Mouse (Mus musculus): ENCODE results near the gene Ifi209.
"Not testable (repeated sequence)": the region's sequence is repeated elsewhere in the genome, so short reads cannot be mapped to it uniquely, and the experiment has no call there.

Ifi209 gene

GRCm38 (mm10) chr1:173630622-173631021 lies at the start of gene Ifi209:
Gene Ifi209, plus strand, starts transcription at chr1:173630917.
- not testable (repeated sequence) for DNase-seq (ENCODE audit: low read depth, low spot score)

- DNase-seq (ENCODE audit: low read depth, low spot score) = not testable (repeated sequence)
These were observed 41.0 kb upstream of the Ifi209 start for GRCm38 (mm10) chr1:173589698-173590097.

- DNase-seq (ENCODE audit: low read depth, low spot score) = not testable (repeated sequence)
These were observed 31.8 kb upstream of the Ifi209 start, which contains the start of gene Ifi213 for GRCm38 (mm10) chr1:173598838-173599494. Gene Ifi213, minus strand, starts transcription at chr1:173599274.

GRCm38 (mm10) chr1:173610291-173610690 lies 20.4 kb upstream of the Ifi209 start:
- not testable (repeated sequence) for DNase-seq (ENCODE audit: low read depth, low spot score)

- not testable (repeated sequence) for DNase-seq (ENCODE audit: low read depth, low spot score)
These were observed 8.5 kb upstream of the Ifi209 start for GRCm38 (mm10) chr1:173622216-173622615.

- no peak for DNase-seq (ENCODE audit: low read depth, low spot score)
These were observed 6.7 kb upstream of the Ifi209 start for GRCm38 (mm10) chr1:173624052-173624451.

- no peak for DNase-seq (ENCODE audit: low read depth, low spot score)
These were observed 4.0 kb upstream of the Ifi209 start for GRCm38 (mm10) chr1:173626686-173627085.

GRCm38 (mm10) chr1:173633969-173634645 lies 3.4 kb downstream of the Ifi209 start:
- DNase-seq (ENCODE audit: low read depth, low spot score) = no peak

- DNase-seq (ENCODE audit: low read depth, low spot score) = no peak
These were observed 14.7 kb downstream of the Ifi209 start for GRCm38 (mm10) chr1:173645393-173645792.

GRCm38 (mm10) chr1:173657973-173658372 lies 27.3 kb downstream of the Ifi209 start:
- no peak for DNase-seq (ENCODE audit: low read depth, low spot score)

- DNase-seq (ENCODE audit: low read depth, low spot score) = not testable (repeated sequence)
These were observed 42.9 kb downstream of the Ifi209 start, which contains the start of gene Ifi208 for GRCm38 (mm10) chr1:173673458-173674097. Gene Ifi208, plus strand, starts transcription at chr1:173673675.

- not testable (repeated sequence) for DNase-seq (ENCODE audit: low read depth, low spot score)
These were observed 47.9 kb downstream of the Ifi209 start for GRCm38 (mm10) chr1:173678605-173679004.

- DNase-seq (ENCODE audit: low read depth, low spot score) = no peak
These were observed 63.6 kb downstream of the Ifi209 start for GRCm38 (mm10) chr1:173694270-173694669.

All from retina, adult 2 months (tissue).